Mouse (Mus musculus) limb, embryonic 13.5 days (tissue): ENCODE data around the gene Lypd5. TPM values are rescaled to one million over a fixed set of nuclear protein-coding genes. Genes with fewer than 3 reads are reported as not detected.

Experiments
- ATAC-seq: fragments of 200-750 bp; cut with Nextera tagmentation; 2 replicates; pipeline ENCODE4 v1.8.0; 2017; ENCODE audit warnings: low read depth, moderate number of reproducible peaks, moderate TSS enrichment; ENCODE audit not compliant: low FRiP score
- H3K27ac ChIP-seq: fragments of 300-500 bp; sonication (generic); 2 replicates; pipeline ENCODE4 v1.5.1; 2015; ENCODE audit warnings: inconsistent platforms, mild to moderate bottlenecking, moderate library complexity
- H3K27me3 ChIP-seq: fragments of 300-500 bp; sonication (generic); 2 replicates; pipeline ENCODE4 v1.6.1; 2015; ENCODE audit warnings: mild to moderate bottlenecking, inconsistent platforms
- H3K36me3 ChIP-seq: fragments of 300-500 bp; sonication (generic); 2 replicates; pipeline ENCODE4 v1.6.1; 2015; ENCODE audit warnings: inconsistent platforms, mild to moderate bottlenecking, moderate library complexity
- H3K4me1 ChIP-seq: fragments of 300-500 bp; sonication (generic); 2 replicates; pipeline ENCODE4 v1.6.1; 2015; ENCODE audit warnings: inconsistent platforms
- H3K4me2 ChIP-seq: fragments of 300-500 bp; sonication (generic); replicated peaks from 2 replicates; pipeline ENCODE4 v1.6.1; 2015; ENCODE audit warnings: inconsistent platforms, mild to moderate bottlenecking, moderate library complexity
- H3K4me3 ChIP-seq: fragments of 300-500 bp; sonication (generic); 2 replicates; pipeline ENCODE4 v1.5.1; 2015; ENCODE audit warnings: moderate library complexity, mild to moderate bottlenecking, inconsistent platforms
- H3K9ac ChIP-seq: fragments of 300-500 bp; sonication (generic); 2 replicates; pipeline ENCODE4 v1.6.1; 2015; ENCODE audit warnings: mild to moderate bottlenecking, inconsistent platforms
- H3K9me3 ChIP-seq: fragments of 300-500 bp; sonication (generic); 2 replicates; pipeline ENCODE4 v1.6.1; 2016; ENCODE audit warnings: inconsistent platforms
- WGBS: fragments of 180-500 bp; shearing (Covaris S2); methylation state at CpG from one replicate; pipeline ENCODE4 v1.1.7; 2015; 5-methylcytosine and 5-hydroxymethylcytosine counted together
- polyA plus RNA-seq: library from polyadenylated mRNA; unstranded; fragments of >200 nt; fragmentation: Nextera tagmentation; extraction: Ambion mirVana; gene quantifications from 2 replicates; pipeline ENCODE4 v1.2.1, GENCODE M21; 2015

The Lypd5 gene
- polyA plus RNA-seq, 1 experiment from 2014 or later = not detected

- peak overlapping the region; percentile 25 for H3K4me2 ChIP-seq
- no peak overlapping the region for H3K4me3 ChIP-seq
- 0 out of 2 replicates have a peak, but pooled peaks cover 11% of the 10 kb centered on the region for H3K27me3 ChIP-seq
- ATAC-seq = peak; percentile 13; the same call in 1 of the 2 replicates
- no peaks in the 10 kb centered on the region for H3K9me3 ChIP-seq
- no peak overlapping the region for H3K9ac ChIP-seq
- H3K27ac ChIP-seq = peak overlapping the region; percentile 39; the same call in 1 of the 2 replicates
- peaks cover 52% of the 10 kb centered on the region for H3K4me1 ChIP-seq
- no peaks in the 10 kb centered on the region for H3K36me3 ChIP-seq
- WGBS = 35% methylated on average over 20 of the region's 20 CpGs
These were observed 24.8 kb downstream of the Lypd5 start for GRCm38 (mm10) chr7:24373538-24374379.

DNA sequence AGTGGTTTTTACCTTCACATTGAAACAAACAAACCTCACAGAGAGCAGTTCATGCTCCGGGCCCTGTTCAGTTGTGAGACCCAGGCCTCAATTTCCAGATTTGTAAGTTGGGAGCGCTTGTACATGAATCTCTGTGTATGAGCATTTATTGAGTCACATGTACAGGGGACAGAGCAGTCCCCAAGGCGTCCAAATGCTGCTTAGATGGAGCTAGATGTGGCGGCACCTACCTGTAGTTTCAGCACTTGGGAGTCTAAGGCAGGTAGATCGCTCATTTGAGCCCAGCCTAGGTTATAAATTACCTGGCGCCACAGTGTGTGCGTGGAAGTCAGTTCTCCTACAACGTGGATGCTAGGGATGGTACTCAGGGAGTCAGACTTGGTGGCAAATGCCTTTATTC, 27.5 kb downstream of the Lypd5 start:
- WGBS = 85% methylated on average over 8 of the region's 8 CpGs
- Histone ChIP-seq H3K36me3 (no peaks in the 10 kb centered on the region), H3K27ac (no peak overlapping the region), H3K9me3 (no peaks in the 10 kb centered on the region), H3K4me3 (no peak overlapping the region), H3K9ac (no peak overlapping the region), H3K4me1 (peaks cover 59% of the 10 kb centered on the region), H3K4me2 (no peak overlapping the region), H3K27me3 (0 out of 2 replicates have a peak, but pooled peaks cover 11% of the 10 kb centered on the region)
- ATAC-seq = no peak

- Histone ChIP-seq H3K4me2 (peak overlapping the region; percentile 66), H3K27me3 (0 out of 2 replicates have a peak, but pooled peaks cover 11% of the 10 kb centered on the region), H3K27ac (peak overlapping the region; percentile 74), H3K4me3 (peak overlapping the region; percentile 36), H3K9me3 (no peaks in the 10 kb centered on the region), H3K9ac (peak overlapping the region; percentile 50), H3K36me3 (no peaks in the 10 kb centered on the region), H3K4me1 (peaks cover 59% of the 10 kb centered on the region)
- ATAC-seq = peak; percentile 57
- WGBS = 5% methylated on average over 49 of the region's 49 CpGs
These were observed 28.3 kb downstream of the Lypd5 start for GRCm38 (mm10) chr7:24377091-24377865.

GRCm38 (mm10) chr7:24378049-24378701, 29.2 kb downstream of the Lypd5 start:
- Histone ChIP-seq H3K27me3 (0 out of 2 replicates have a peak, but pooled peaks cover 11% of the 10 kb centered on the region), H3K4me3 (no peak overlapping the region), H3K4me2 (peak overlapping the region; percentile 14; the same call in 1 of the 2 replicates), H3K27ac (peak overlapping the region; percentile 39; the same call in 1 of the 2 replicates), H3K9ac (no peak overlapping the region), H3K4me1 (peaks cover 54% of the 10 kb centered on the region), H3K36me3 (no peaks in the 10 kb centered on the region), H3K9me3 (no peaks in the 10 kb centered on the region)
- 0 out of 2 replicates have a peak, but pooled peaks have one; percentile 20 for ATAC-seq
- 40% methylated on average over 10 of the region's 10 CpGs for WGBS

DNA sequence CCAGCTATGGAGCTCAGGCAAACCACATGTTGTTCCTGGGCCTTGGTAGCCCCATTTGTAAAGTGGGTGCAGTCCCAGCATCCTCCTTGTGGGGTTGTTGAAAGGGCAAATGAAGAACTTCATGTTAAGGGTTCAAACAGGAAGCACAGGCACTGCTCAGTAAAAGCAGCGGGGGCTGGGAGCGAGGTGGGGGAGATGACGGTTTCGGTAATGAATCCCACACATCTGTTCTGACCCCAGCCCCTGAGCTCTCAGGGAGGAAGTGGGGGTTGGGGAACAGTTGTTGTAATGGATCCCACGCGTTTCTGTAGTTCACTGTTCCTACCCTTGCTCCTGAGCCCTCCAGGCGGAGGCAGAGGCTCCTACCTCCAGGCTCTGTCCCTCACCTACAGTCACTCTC, 30.9 kb downstream of the Lypd5 start:
- ATAC-seq = peak; percentile 13
- H3K9me3 ChIP-seq = no peaks in the 10 kb centered on the region
- no peak overlapping the region for H3K4me3 ChIP-seq
- 0 out of 2 replicates have a peak overlapping the region, but pooled peaks have one; percentile 2 for H3K9ac ChIP-seq
- peak overlapping the region; percentile 23; the same call in 1 of the 2 replicates for H3K4me2 ChIP-seq
- no peaks in the 10 kb centered on the region for H3K36me3 ChIP-seq
- peaks cover 16% of the 10 kb centered on the region; the same call in 1 of the 2 replicates for H3K27me3 ChIP-seq
- H3K4me1 ChIP-seq = peaks cover 43% of the 10 kb centered on the region
- H3K27ac ChIP-seq = no peak overlapping the region; the same call in none of the 2 replicates
- 6% methylated on average over 7 of the region's 7 CpGs for whole genome bisulfite sequencing

- H3K4me1 ChIP-seq = peaks cover 43% of the 10 kb centered on the region
- H3K4me3 ChIP-seq = no peak overlapping the region
- no peak overlapping the region; the same call in 1 of the 2 replicates for H3K27ac ChIP-seq
- H3K4me2 ChIP-seq = peak overlapping the region; percentile 23; the same call in 1 of the 2 replicates
- no peak for ATAC-seq
- H3K9me3 ChIP-seq = no peaks in the 10 kb centered on the region
- no peaks in the 10 kb centered on the region for H3K36me3 ChIP-seq
- 0 out of 2 replicates have a peak overlapping the region, but pooled peaks have one; percentile 2 for H3K9ac ChIP-seq
- H3K27me3 ChIP-seq = peaks cover 16% of the 10 kb centered on the region; the same call in 1 of the 2 replicates
- WGBS = 41% methylated on average over 2 of the region's 2 CpGs
These were observed 31.4 kb downstream of the Lypd5 start for GRCm38 (mm10) chr7:24380370-24380769.

DNA sequence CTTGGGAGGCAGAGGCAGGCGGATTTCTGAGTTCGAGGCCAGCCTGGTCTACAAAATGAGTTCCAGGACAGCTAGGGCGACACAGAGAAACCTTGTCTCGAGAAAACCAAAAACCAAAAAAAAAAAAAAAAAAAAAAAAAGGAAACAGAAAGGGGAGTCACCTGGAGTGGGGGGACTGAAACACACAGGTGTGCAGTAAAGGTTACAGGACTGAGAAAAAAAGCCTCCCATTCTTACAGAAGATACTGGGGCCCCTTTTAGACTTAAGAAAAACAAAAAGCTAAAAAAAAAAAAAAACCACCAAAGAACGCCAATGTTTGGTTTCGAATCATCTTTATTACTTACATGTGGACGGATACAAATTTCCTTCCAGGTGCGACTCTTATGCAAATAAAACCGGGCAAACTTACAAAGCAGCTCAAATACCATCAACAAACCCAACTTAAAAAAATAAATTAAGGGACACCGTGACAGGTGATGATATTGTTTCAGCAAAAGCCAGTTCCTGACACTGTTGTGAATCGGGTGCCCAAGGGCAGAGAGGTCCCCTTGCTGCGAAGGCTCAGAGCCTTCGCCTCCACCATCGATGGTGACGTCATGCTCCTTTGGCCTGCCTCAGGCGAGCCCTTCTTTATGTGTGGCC, 33.9 kb downstream of the Lypd5 start:
- ATAC-seq = no peak
- 78% methylated on average over 16 of the region's 16 CpGs for WGBS
- H3K9me3 ChIP-seq = no peaks in the 10 kb centered on the region
- no peaks in the 10 kb centered on the region for H3K36me3 ChIP-seq
- H3K9ac ChIP-seq = no peak overlapping the region
- H3K27me3 ChIP-seq = peaks cover 5% of the 10 kb centered on the region; the same call in 1 of the 2 replicates
- peaks cover 28% of the 10 kb centered on the region for H3K4me1 ChIP-seq
- H3K4me3 ChIP-seq = no peak overlapping the region
- H3K4me2 ChIP-seq = no peak overlapping the region
- H3K27ac ChIP-seq = no peak overlapping the region

GRCm38 (mm10) chr7:24384070-24384469, 35.1 kb downstream of the Lypd5 start:
- WGBS = 67% methylated on average over 6 of the region's 6 CpGs
- Histone ChIP-seq H3K27me3 (peaks cover 5% of the 10 kb centered on the region; the same call in 1 of the 2 replicates), H3K9ac (no peak overlapping the region), H3K4me2 (no peak overlapping the region), H3K4me3 (no peak overlapping the region), H3K36me3 (no peaks in the 10 kb centered on the region), H3K9me3 (no peaks in the 10 kb centered on the region), H3K4me1 (peaks cover 16% of the 10 kb centered on the region), H3K27ac (no peak overlapping the region)
- no peak for ATAC-seq

DNA sequence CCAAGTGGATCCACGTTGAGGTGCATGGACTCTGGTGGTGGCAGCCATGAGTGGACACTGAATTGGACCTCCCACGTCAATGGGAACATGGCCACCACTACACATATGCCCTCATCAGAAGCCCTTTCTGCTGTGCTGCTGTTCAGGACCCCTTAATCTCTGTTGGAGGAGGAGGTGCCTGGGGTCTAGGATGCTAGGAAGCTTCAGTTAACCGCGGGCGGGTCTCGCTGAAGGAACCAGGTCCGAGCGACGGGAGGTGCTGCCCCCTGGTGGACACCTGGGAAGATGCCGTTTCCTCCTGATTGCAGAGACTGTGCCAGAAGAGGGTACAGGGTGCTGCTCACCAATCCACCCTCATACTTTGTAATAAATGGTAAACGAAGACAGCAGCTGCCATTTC, 35.8 kb downstream of the Lypd5 start:
- no peaks in the 10 kb centered on the region for H3K9me3 ChIP-seq
- WGBS = 6% methylated on average over 11 of the region's 11 CpGs
- peaks cover 18% of the 10 kb centered on the region for H3K4me1 ChIP-seq
- peaks cover 5% of the 10 kb centered on the region; the same call in 1 of the 2 replicates for H3K27me3 ChIP-seq
- ATAC-seq = 0 out of 2 replicates have a peak, but pooled peaks have one; percentile 48
- no peaks in the 10 kb centered on the region for H3K36me3 ChIP-seq
- no peak overlapping the region for H3K27ac ChIP-seq
- peak overlapping the region; percentile 37; the same call in 1 of the 2 replicates for H3K4me2 ChIP-seq
- H3K9ac ChIP-seq = no peak overlapping the region
- no peak overlapping the region for H3K4me3 ChIP-seq

- no peak overlapping the region for H3K4me2 ChIP-seq
- no peak overlapping the region for H3K9ac ChIP-seq
- H3K4me3 ChIP-seq = no peak overlapping the region
- H3K27ac ChIP-seq = no peak overlapping the region
- H3K36me3 ChIP-seq = no peaks in the 10 kb centered on the region
- H3K27me3 ChIP-seq = peaks cover 5% of the 10 kb centered on the region; the same call in 1 of the 2 replicates
- no peak for ATAC-seq
- no peaks in the 10 kb centered on the region for H3K9me3 ChIP-seq
- H3K4me1 ChIP-seq = peaks cover 25% of the 10 kb centered on the region
- WGBS = 81% methylated on average over 10 of the region's 10 CpGs
These were observed 38.1 kb downstream of the Lypd5 start for GRCm38 (mm10) chr7:24387059-24387556.
